Mouse (Mus musculus) lung, postnatal 4 days (tissue): Measurements from ENCODE around the gene Mbd5.

Source experiments
- DNase-seq, 2 experiments: peaks; one replicate each; pipeline ENCODE4 v3.0.0; 2021

Gene Mbd5

GRCm38 (mm10) chr2:48948841-48949584, at the start of gene Mbd5:
Mbd5 (plus strand) TSS chr2:48949508.
- peak; percentile 99 for DNase-seq

- DNase-seq: peak in 1 of 2 experiments; percentile 18
These were observed 40.4 kb upstream of the Mbd5 start for GRCm38 (mm10) chr2:48908866-48909265.

GRCm38 (mm10) chr2:48914185-48914584, 35.1 kb upstream of the Mbd5 start:
- no peak for DNase-seq

GRCm38 (mm10) chr2:48915832-48916231, 33.5 kb upstream of the Mbd5 start:
- DNase-seq: no peak

GRCm38 (mm10) chr2:48935058-48935457, 14.2 kb upstream of the Mbd5 start:
- DNase-seq: no peak

- DNase-seq: no peak
These were observed 1.5 kb upstream of the Mbd5 start for GRCm38 (mm10) chr2:48947761-48948160.

GRCm38 (mm10) chr2:48949743-48950251, 489 bp downstream of the Mbd5 start:
- DNase-seq: peak in 1 of 2 experiments; percentile 53

- DNase-seq: no peak
These were observed 776 bp downstream of the Mbd5 start, which contains the start of gene Orc4 for GRCm38 (mm10) chr2:48950252-48950315. Orc4 (minus strand) TSS chr2:48950277.

- DNase-seq: no peak
These were observed 1.1 kb downstream of the Mbd5 start for GRCm38 (mm10) chr2:48950316-48950880.

GRCm38 (mm10) chr2:48956591-48956990, 7.3 kb downstream of the Mbd5 start:
- DNase-seq: no peak

GRCm38 (mm10) chr2:48978920-48979319, 29.6 kb downstream of the Mbd5 start:
- no peak for DNase-seq

GRCm38 (mm10) chr2:48990322-48990721, 41.0 kb downstream of the Mbd5 start:
- DNase-seq: no peak

- no peak for DNase-seq
These were observed 91.2 kb downstream of the Mbd5 start for GRCm38 (mm10) chr2:49040481-49040880.

- DNase-seq: no peak
These were observed 100.7 kb downstream of the Mbd5 start for GRCm38 (mm10) chr2:49050030-49050429.

- no peak for DNase-seq
These were observed 118.6 kb downstream of the Mbd5 start for GRCm38 (mm10) chr2:49067886-49068285.

- DNase-seq: peak in 1 of 2 experiments; percentile 9
These were observed 135.7 kb downstream of the Mbd5 start for GRCm38 (mm10) chr2:49084966-49085365.

GRCm38 (mm10) chr2:49090771-49091170, 141.5 kb downstream of the Mbd5 start:
- no peak for DNase-seq

GRCm38 (mm10) chr2:49096765-49097164, 147.5 kb downstream of the Mbd5 start:
- no peak for DNase-seq

- DNase-seq: no peak
These were observed 159.6 kb downstream of the Mbd5 start for GRCm38 (mm10) chr2:49108906-49109305.

- no peak for DNase-seq
These were observed 170.6 kb downstream of the Mbd5 start for GRCm38 (mm10) chr2:49119875-49120274.

GRCm38 (mm10) chr2:49121603-49122002, 172.3 kb downstream of the Mbd5 start:
- no peak for DNase-seq

GRCm38 (mm10) chr2:49142186-49142585, 192.9 kb downstream of the Mbd5 start:
- no peak for DNase-seq

- no peak for DNase-seq
These were observed 204.3 kb downstream of the Mbd5 start for GRCm38 (mm10) chr2:49153649-49154048.

GRCm38 (mm10) chr2:49160232-49160947, 211.1 kb downstream of the Mbd5 start:
- DNase-seq: no peak
